Mouse (Mus musculus): ENCODE results near the gene Gzmm.

The Gzmm gene

GRCm38 (mm10) chr10:79680606-79681495 lies 8.0 kb upstream of the Gzmm start:
- DNase-seq (ENCODE audit: low spot score in 2 of 2), result no peak

- DNase-seq (ENCODE audit: low spot score in 2 of 2), result peak; percentile 99
Observed at GRCm38 (mm10) chr10:79681591-79682245, 7.1 kb upstream of the Gzmm start, which contains the start of gene Cdc34. TSS of gene Cdc34 (plus strand) at chr10:79682195.

- no peak for DNase-seq (ENCODE audit: low spot score in 2 of 2)
Observed at GRCm38 (mm10) chr10:79682551-79682915, 6.3 kb upstream of the Gzmm start.

- no peak for DNase-seq (ENCODE audit: low spot score in 2 of 2)
Observed at GRCm38 (mm10) chr10:79682916-79683582, 5.8 kb upstream of the Gzmm start.

GRCm38 (mm10) chr10:79683726-79684640 lies 4.8 kb upstream of the Gzmm start:
- DNase-seq (ENCODE audit: low spot score in 2 of 2), result no peak

- DNase-seq (ENCODE audit: low spot score in 2 of 2), result no peak
Observed at GRCm38 (mm10) chr10:79684770-79685600, 3.8 kb upstream of the Gzmm start.

- no peak for DNase-seq (ENCODE audit: low spot score in 2 of 2)
Observed at GRCm38 (mm10) chr10:79686219-79686618, 2.6 kb upstream of the Gzmm start.

GRCm38 (mm10) chr10:79686691-79687090 lies 2.1 kb upstream of the Gzmm start:
- no peak for DNase-seq (ENCODE audit: low spot score in 2 of 2)

GRCm38 (mm10) chr10:79687513-79687912 lies 1.3 kb upstream of the Gzmm start:
- DNase-seq (ENCODE audit: low spot score in 2 of 2), result no peak

GRCm38 (mm10) chr10:79689178-79689577 lies 358 bp downstream of the Gzmm start:
- DNase-seq (ENCODE audit: low spot score in 2 of 2), result no peak

GRCm38 (mm10) chr10:79691986-79692548 lies 3.2 kb downstream of the Gzmm start:
- no peak for DNase-seq (ENCODE audit: low spot score in 2 of 2)

- no peak for DNase-seq (ENCODE audit: low spot score in 2 of 2)
Observed at GRCm38 (mm10) chr10:79693580-79694378, 5.0 kb downstream of the Gzmm start.

- DNase-seq (ENCODE audit: low spot score in 2 of 2), result no peak
Observed at GRCm38 (mm10) chr10:79694379-79694655, 5.5 kb downstream of the Gzmm start.

- DNase-seq (ENCODE audit: low spot score in 2 of 2), result no peak
Observed at GRCm38 (mm10) chr10:79695231-79696128, 6.7 kb downstream of the Gzmm start.

GRCm38 (mm10) chr10:79696129-79696651 lies 7.4 kb downstream of the Gzmm start:
- no peak for DNase-seq (ENCODE audit: low spot score in 2 of 2)

- no peak for DNase-seq (ENCODE audit: low spot score in 2 of 2)
Observed at GRCm38 (mm10) chr10:79697916-79698315, 9.1 kb downstream of the Gzmm start.

- DNase-seq (ENCODE audit: low spot score in 2 of 2), result no peak
Observed at GRCm38 (mm10) chr10:79698459-79698858, 9.6 kb downstream of the Gzmm start.

GRCm38 (mm10) chr10:79700676-79701075 lies 11.9 kb downstream of the Gzmm start:
- no peak for DNase-seq (ENCODE audit: low spot score in 2 of 2)
